Mouse (Mus musculus) bone marrow macrophage, adult 2 months (primary cell): ENCODE measurements around the gene Plscr1. TPM values are rescaled to one million over a fixed set of nuclear protein-coding genes. Genes with fewer than 3 reads are reported as not detected.

ENCODE experiments used
- H3K27ac ChIP-seq: 2 replicates; pipeline ENCODE4 v1.5.1; 2012; ENCODE audit warnings: low read depth, low read length; ENCODE audit not compliant: insufficient read depth
- H3K4me1 ChIP-seq: 2 replicates; pipeline ENCODE4 v1.6.1; 2012; ENCODE audit warnings: low read length; ENCODE audit not compliant: control insufficient read depth, insufficient read depth
- H3K4me3 ChIP-seq: 2 replicates; pipeline ENCODE4 v1.5.1; 2012; ENCODE audit warnings: mild to moderate bottlenecking, low read length, moderate library complexity; ENCODE audit not compliant: insufficient read depth
- CTCF ChIP-seq: IDR thresholded peaks from 2 replicates; pipeline ENCODE4 v1.5.1; 2012; ENCODE audit warnings: low read depth, mild to moderate bottlenecking, low read length, moderate library complexity
- POLR2A ChIP-seq: IDR thresholded peaks from 2 replicates; pipeline ENCODE4 v1.6.1; 2012; ENCODE audit warnings: mild to moderate bottlenecking, low read depth, low read length, borderline replicate concordance
- polyA plus RNA-seq: library from polyadenylated mRNA; stranded (reverse); fragments of >200 nt; gene quantifications from 2 replicates; pipeline ENCODE4 v1.2.4, GENCODE M21; 2012; ENCODE audit not compliant: missing spikeins, insufficient read depth, insufficient read length

Gene Plscr1
- polyA plus RNA-seq, 1 experiment = 11.3 TPM

GRCm38 (mm10) chr9:92272650-92273049, 23.1 kb downstream of the Plscr1 start:
- TF ChIP-seq POLR2A (no peak), CTCF (no peak)
- H3K4me1 ChIP-seq = peaks cover 17% of the 10 kb centered on the region
- H3K4me3 ChIP-seq = no peak overlapping the region
- H3K27ac ChIP-seq = no peak overlapping the region

- Histone ChIP-seq H3K4me1 (peaks cover 17% of the 10 kb centered on the region), H3K27ac (no peak overlapping the region), H3K4me3 (no peak overlapping the region)
Measured at GRCm38 (mm10) chr9:92273271-92273670, 23.7 kb downstream of the Plscr1 start.

GRCm38 (mm10) chr9:92273956-92274762, 24.6 kb downstream of the Plscr1 start:
- no peak overlapping the region for H3K27ac ChIP-seq
- TF ChIP-seq CTCF (no peak), POLR2A (no peak)

More at GRCm38 (mm10) chr9:92273271-92273670, 23.7 kb downstream of the Plscr1 start:
- no peak for TF ChIP-seq POLR2A
- TF ChIP-seq CTCF = no peak

GRCm38 (mm10) chr9:92275486-92276207, 26.1 kb downstream of the Plscr1 start, which contains the start of gene Plscr2:
Plscr2 (plus strand) TSS chr9:92275602.
- Histone ChIP-seq H3K4me1 (peaks cover 7% of the 10 kb centered on the region), H3K27ac (no peak within 1 kb of the TSS), H3K4me3 (no peak within 1 kb of the TSS)
- no peak for TF ChIP-seq POLR2A
- TF ChIP-seq CTCF = no peak

More at GRCm38 (mm10) chr9:92273956-92274762, 24.6 kb downstream of the Plscr1 start:
- H3K4me1 ChIP-seq = peaks cover 14% of the 10 kb centered on the region
- H3K4me3 ChIP-seq = no peak overlapping the region

GRCm38 (mm10) chr9:92276360-92276759, 26.8 kb downstream of the Plscr1 start:
- H3K4me3 ChIP-seq = no peak overlapping the region
- TF ChIP-seq POLR2A (no peak), CTCF (no peak)
- no peaks in the 10 kb centered on the region for H3K4me1 ChIP-seq
- H3K27ac ChIP-seq = no peak overlapping the region

- H3K27ac ChIP-seq = no peak overlapping the region
- H3K4me1 ChIP-seq = peaks cover 2% of the 10 kb centered on the region; the same call in 1 of the 2 replicates
- no peak overlapping the region for H3K4me3 ChIP-seq
- TF ChIP-seq POLR2A = no peak
- no peak for TF ChIP-seq CTCF
Measured at GRCm38 (mm10) chr9:92280048-92280447, 30.5 kb downstream of the Plscr1 start.

GRCm38 (mm10) chr9:92282563-92283171, 33.1 kb downstream of the Plscr1 start:
- TF ChIP-seq CTCF = no peak
- no peak for TF ChIP-seq POLR2A
- Histone ChIP-seq H3K4me3 (no peak overlapping the region), H3K27ac (no peak overlapping the region), H3K4me1 (peaks cover 2% of the 10 kb centered on the region; the same call in 1 of the 2 replicates)

GRCm38 (mm10) chr9:92289675-92290074, 40.1 kb downstream of the Plscr1 start:
- Histone ChIP-seq H3K4me1 (no peaks in the 10 kb centered on the region), H3K27ac (no peak overlapping the region), H3K4me3 (no peak overlapping the region)
- TF ChIP-seq CTCF = no peak
- TF ChIP-seq POLR2A = no peak

GRCm38 (mm10) chr9:92292169-92292568, 42.6 kb downstream of the Plscr1 start:
- TF ChIP-seq POLR2A = no peak
- TF ChIP-seq CTCF = no peak
- H3K27ac ChIP-seq = no peak overlapping the region

More at GRCm38 (mm10) chr9:92292169-92292568, 42.6 kb downstream of the Plscr1 start:
- H3K4me1 ChIP-seq = no peaks in the 10 kb centered on the region
- no peak overlapping the region for H3K4me3 ChIP-seq
